Mouse (Mus musculus) hindbrain, postnatal 0 days (tissue): ENCODE results near the gene C77080. TPM values are rescaled to one million over a fixed set of nuclear protein-coding genes. Genes with fewer than 3 reads are reported as not detected.

ENCODE experiments used
- ATAC-seq: fragments of 200-750 bp; cut with Nextera tagmentation; 2 replicates; pipeline ENCODE4 v1.8.0; 2017; ENCODE audit warnings: mild to moderate bottlenecking, moderate TSS enrichment, moderate library complexity
- DNase-seq: peaks from one replicate; pipeline ENCODE4 v3.0.0-alpha.2; 2015; ENCODE audit warnings: low spot score
- H3K27ac ChIP-seq: fragments of 300-500 bp; sonication (generic); 2 replicates; pipeline ENCODE4 v1.5.1; 2014; ENCODE audit warnings: mild to moderate bottlenecking
- H3K27me3 ChIP-seq: fragments of 300-500 bp; sonication (generic); 2 replicates; pipeline ENCODE4 v1.6.1; 2014; ENCODE audit warnings: low read length, mixed read lengths; ENCODE audit not compliant: insufficient read depth
- H3K36me3 ChIP-seq: fragments of 300-500 bp; sonication (generic); 2 replicates; pipeline ENCODE4 v1.6.1; 2014; ENCODE audit warnings: low read length, mixed read lengths; ENCODE audit not compliant: insufficient read depth
- H3K4me1 ChIP-seq: fragments of 300-500 bp; sonication (generic); 2 replicates; pipeline ENCODE4 v1.6.1; 2014; ENCODE audit warnings: antibody characterized with exemption, low read length, mixed read lengths; ENCODE audit not compliant: insufficient read depth
- H3K4me2 ChIP-seq: fragments of 300-500 bp; sonication (generic); 2 replicates; pipeline ENCODE4 v1.6.1; 2014; ENCODE audit warnings: low read depth, mild to moderate bottlenecking, low read length, moderate library complexity, mixed read lengths
- H3K4me3 ChIP-seq: fragments of 300-500 bp; sonication (generic); 2 replicates; pipeline ENCODE4 v1.5.1; 2014; ENCODE audit warnings: low read length
- H3K9ac ChIP-seq: fragments of 300-500 bp; sonication (generic); replicated peaks from 2 replicates; pipeline ENCODE4 v1.6.1; 2014; ENCODE audit warnings: mild to moderate bottlenecking, low read length, moderate library complexity, mixed read lengths
- H3K9me3 ChIP-seq: fragments of 300-500 bp; sonication (generic); 2 replicates; pipeline ENCODE4 v1.6.1; 2016; ENCODE audit warnings: low read length, mixed read lengths
- CTCF ChIP-seq: IDR thresholded peaks from 2 replicates; pipeline ENCODE4 v1.5.1; 2016; ENCODE audit warnings: antibody characterized with exemption, control low read depth, low read depth
- WGBS: fragments of 180-500 bp; shearing (Covaris S2); extraction: QIAGEN DNeasy Blood & Tissue Kit; methylation state at CpG from one replicate; pipeline ENCODE4 v1.1.7; 2014; 5-methylcytosine and 5-hydroxymethylcytosine counted together
- polyA plus RNA-seq: library from polyadenylated mRNA; unstranded; fragments of >200 nt; fragmentation: Nextera tagmentation; extraction: Ambion mirVana; gene quantifications from 2 replicates; pipeline ENCODE4 v1.2.1, GENCODE M21; 2015
- total RNA-seq: library from RNA; depleted of rRNA; stranded (reverse); fragments of >200 nt; gene quantifications from 2 replicates; pipeline ENCODE4 v1.2.3, GENCODE M21; 2014

The C77080 gene
- total and polyA plus RNA-seq, 2 experiments from 2014 or later, result 5.3 to 29.0 TPM

DNA sequence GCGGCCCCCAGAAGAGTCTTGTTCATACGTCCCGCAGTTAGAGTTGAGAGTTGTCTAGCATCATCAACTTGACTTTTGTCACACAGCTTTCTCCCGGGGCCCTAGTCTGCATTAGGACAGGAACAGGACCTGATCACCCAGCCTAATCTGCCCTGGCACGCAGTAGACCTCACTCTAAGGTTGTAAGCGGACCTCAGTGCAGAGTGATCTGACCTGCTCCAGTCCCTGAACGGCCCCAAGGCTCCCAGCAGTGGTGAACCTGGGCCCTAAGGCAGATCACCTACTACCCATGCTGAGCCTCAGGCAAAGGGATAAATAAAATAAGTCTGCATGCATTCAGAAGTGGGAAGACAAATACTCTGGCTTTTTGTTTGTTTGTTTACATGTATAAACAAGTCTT, 11.9 kb downstream of the C77080 start:
- 43% methylated on average over 7 of the region's 7 CpGs for WGBS

DNA sequence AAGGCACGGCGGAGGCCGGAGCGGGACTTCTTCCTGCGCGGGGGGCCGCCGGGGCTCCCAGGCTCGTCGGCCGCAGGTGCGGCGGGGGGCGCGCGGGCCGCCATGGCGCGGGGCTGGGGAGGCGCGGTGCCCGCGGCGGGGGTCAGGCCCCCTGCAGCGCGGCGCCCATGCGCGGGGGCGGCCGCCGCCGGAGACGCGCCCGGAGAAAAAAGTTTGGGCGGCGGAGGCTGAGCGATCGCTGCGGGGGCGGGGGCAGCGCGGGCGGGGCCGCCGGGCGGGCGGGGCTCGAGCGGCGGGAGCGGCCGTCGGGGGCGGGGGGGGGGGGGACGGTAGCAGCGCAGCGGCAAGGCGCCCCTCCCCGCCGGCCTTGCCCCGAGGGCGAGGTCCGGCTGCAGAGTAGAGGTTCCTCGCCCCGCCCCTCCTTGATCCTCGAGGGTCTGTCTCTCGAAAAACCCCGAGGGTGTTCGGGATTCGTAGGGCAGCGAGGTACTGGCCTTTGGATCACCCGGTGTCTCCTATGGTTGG, 12.9 kb downstream of the C77080 start:
- peak overlapping the region; percentile 57 for H3K9ac ChIP-seq
- H3K27ac ChIP-seq, result no peak overlapping the region
- H3K9me3 ChIP-seq, result no peaks in the 10 kb centered on the region
- DNase-seq, result no peak
- 0 out of 2 replicates have a peak, but pooled peaks cover 16% of the 10 kb centered on the region for H3K27me3 ChIP-seq
- no peaks in the 10 kb centered on the region for H3K36me3 ChIP-seq
- peak overlapping the region; percentile 54 for H3K4me3 ChIP-seq
- H3K4me2 ChIP-seq, result peak overlapping the region; percentile 98
- 0 out of 2 replicates have a peak, but pooled peaks cover 3% of the 10 kb centered on the region for H3K4me1 ChIP-seq
- ATAC-seq, result no peak
- no peak for TF ChIP-seq CTCF
- WGBS, result under 1% methylated on average over 34 of the region's 74 CpGs

More for the DNA sequence above, 11.9 kb downstream of the C77080 start:
- H3K4me2 ChIP-seq, result no peak overlapping the region
- H3K36me3 ChIP-seq, result no peaks in the 10 kb centered on the region
- no peak for TF ChIP-seq CTCF
- DNase-seq (no peak), ATAC-seq (no peak)
- no peak overlapping the region for H3K27ac ChIP-seq
- H3K4me1 ChIP-seq, result 0 out of 2 replicates have a peak, but pooled peaks cover 3% of the 10 kb centered on the region
- no peak overlapping the region for H3K4me3 ChIP-seq
- H3K27me3 ChIP-seq, result 0 out of 2 replicates have a peak, but pooled peaks cover 16% of the 10 kb centered on the region
- H3K9me3 ChIP-seq, result no peaks in the 10 kb centered on the region
- H3K9ac ChIP-seq, result no peak overlapping the region

DNA sequence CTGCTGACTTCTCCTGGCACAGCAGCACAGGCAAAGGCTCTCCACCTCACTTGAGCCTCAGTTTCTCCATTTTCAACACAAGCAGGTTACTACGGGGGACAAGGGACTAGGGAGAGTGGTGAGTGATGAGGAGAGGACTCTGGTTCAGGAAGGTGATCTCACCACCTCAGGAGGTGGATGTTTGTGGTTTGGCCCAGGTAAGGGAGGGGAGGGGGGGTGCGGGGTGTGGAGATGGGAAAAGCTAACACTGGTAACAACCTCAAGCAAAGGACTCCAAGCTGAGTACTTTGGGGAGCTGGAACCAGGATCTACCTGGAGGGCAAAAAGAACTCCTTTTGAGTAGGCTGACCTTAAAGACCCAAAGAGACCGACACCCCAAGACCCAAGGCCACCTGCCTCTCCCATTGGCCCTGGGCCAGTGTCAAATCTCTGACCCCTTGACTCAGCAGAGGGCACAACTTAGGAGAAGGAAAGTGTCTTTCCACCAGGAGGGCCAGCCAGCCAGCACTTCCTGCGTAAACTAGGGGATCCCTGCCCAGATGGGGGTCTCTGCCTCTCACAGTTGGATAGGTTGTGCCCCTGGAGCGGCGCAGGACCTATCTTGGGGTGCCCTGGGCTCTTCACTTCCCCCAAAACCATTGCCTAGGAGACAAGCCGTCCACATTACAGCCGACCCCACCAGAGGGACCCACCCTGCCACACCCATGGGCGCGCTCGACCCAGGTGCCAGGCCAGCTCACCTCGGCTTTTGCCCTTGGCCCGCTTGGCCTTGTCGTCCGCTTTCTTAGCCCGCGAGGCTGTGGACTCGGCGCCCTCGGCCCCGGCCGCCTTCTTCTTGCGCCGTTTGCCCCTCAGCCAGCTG, 13.6 kb downstream of the C77080 start:
- Histone ChIP-seq H3K27me3 (0 out of 2 replicates have a peak, but pooled peaks cover 16% of the 10 kb centered on the region), H3K9me3 (no peaks in the 10 kb centered on the region), H3K9ac (peak overlapping the region; percentile 57), H3K4me1 (0 out of 2 replicates have a peak, but pooled peaks cover 3% of the 10 kb centered on the region), H3K27ac (no peak overlapping the region), H3K4me3 (peak overlapping the region; percentile 54), H3K36me3 (no peaks in the 10 kb centered on the region), H3K4me2 (peak overlapping the region; percentile 98)
- 11% methylated on average over 24 of the region's 24 CpGs for WGBS
- DNase-seq, result no peak
- no peak for ATAC-seq
- no peak for TF ChIP-seq CTCF

DNA sequence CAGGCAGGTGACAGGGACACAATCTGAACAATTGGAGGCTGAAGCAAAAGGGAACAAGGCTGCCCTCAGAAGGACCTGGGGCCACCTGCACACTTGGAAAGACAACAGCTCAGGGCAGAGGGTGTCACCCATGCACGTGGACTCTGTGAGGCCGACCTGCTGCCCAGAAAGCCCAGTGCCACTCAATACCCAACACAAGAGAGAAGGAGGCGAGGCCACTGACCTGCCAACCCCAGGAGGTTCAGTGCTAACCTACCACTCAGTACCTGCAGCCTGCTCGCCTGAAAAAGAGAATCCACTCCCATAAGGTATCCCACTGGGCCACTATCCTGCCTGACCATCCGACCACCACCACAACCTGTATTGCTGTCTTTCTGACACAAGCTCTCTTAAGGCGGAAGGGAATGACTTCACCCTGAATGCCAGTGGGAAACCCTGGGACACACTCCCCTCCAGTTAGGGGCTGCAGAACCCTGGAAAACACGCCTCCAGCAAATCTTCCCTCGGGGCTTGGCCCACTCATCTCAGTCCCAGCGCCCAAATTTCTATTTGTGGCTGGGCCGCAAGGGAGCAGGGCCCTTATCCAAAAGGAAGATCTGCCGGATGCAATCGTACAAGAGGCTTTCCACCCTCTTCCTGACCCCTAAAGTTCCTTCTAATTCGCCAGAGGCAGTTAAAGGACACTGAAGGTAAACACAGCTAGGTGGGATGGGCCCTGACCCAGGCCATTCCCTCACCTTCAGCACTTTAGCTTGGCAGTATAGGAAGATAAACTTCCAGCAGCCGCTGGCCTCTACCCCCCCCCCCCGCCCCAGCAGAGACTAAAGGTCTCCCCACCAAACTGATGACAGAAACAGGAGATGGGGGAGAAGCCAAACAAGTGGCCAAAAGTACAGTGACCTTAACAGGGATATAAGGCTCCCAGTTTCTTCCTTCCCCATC, 14.6 kb downstream of the C77080 start:
- H3K9ac ChIP-seq, result no peak overlapping the region
- no peak overlapping the region for H3K4me3 ChIP-seq
- H3K9me3 ChIP-seq, result no peaks in the 10 kb centered on the region
- no peak for TF ChIP-seq CTCF
- H3K36me3 ChIP-seq, result no peaks in the 10 kb centered on the region
- peaks cover 7% of the 10 kb centered on the region; the same call in 1 of the 2 replicates for H3K4me1 ChIP-seq
- 54% methylated on average over 15 of the region's 15 CpGs for WGBS
- H3K27me3 ChIP-seq, result 0 out of 2 replicates have a peak, but pooled peaks cover 16% of the 10 kb centered on the region
- DNase-seq, result no peak
- H3K4me2 ChIP-seq, result 0 out of 2 replicates have a peak overlapping the region, but pooled peaks have one; percentile 5
- no peak for ATAC-seq
- H3K27ac ChIP-seq, result no peak overlapping the region

DNA sequence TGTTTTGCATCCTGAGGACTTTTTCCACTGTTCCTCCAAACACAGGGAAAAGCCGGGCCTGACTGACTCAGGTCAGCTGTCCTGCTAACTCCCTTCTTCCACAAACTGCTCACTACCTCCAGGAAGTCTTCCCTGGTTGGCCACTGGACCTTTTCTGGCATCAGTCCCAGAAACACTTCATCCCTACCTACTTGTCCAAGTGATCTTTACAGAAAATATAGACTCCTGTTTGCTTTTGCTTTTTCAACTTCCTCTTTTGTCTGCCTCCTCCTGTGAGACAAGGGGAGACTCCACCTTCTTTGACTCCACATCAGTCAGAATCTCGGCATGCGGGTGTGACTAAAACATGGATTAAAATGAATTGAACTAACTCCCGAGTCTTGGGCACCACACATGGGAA, 16.4 kb downstream of the C77080 start:
- no peak for TF ChIP-seq CTCF
- ATAC-seq (no peak), DNase-seq (no peak)
- no peak overlapping the region for H3K4me2 ChIP-seq
- no peaks in the 10 kb centered on the region for H3K36me3 ChIP-seq
- H3K9ac ChIP-seq, result no peak overlapping the region
- H3K9me3 ChIP-seq, result no peaks in the 10 kb centered on the region
- 53% methylated on average over 4 of the region's 4 CpGs for whole genome bisulfite sequencing
- no peak overlapping the region for H3K27ac ChIP-seq
- H3K4me1 ChIP-seq, result peaks cover 8% of the 10 kb centered on the region; the same call in 1 of the 2 replicates
- H3K27me3 ChIP-seq, result 0 out of 2 replicates have a peak, but pooled peaks cover 9% of the 10 kb centered on the region
- no peak overlapping the region for H3K4me3 ChIP-seq

DNA sequence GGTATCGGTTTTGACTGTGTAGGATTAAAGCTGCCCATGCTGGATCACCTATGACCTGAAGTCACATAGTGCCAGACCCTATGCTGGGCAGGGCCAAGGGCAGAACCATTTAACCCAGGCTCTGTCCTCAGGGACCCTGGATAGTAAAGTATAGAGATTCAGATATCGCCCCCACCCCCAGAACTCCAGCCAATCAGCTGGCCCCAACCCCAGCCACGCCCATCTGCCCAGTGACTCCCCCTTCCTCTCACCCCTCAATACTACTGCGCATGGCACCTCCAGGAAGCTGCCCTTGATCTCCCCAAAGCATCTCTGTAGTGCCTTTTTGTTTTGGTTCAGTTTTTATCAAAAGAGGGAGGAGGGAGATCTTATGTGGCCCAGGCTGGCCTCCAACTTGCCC, 18.4 kb downstream of the C77080 start:
- DNase-seq (no peak), ATAC-seq (no peak)
- Histone ChIP-seq H3K9ac (no peak overlapping the region), H3K4me2 (no peak overlapping the region), H3K9me3 (no peaks in the 10 kb centered on the region), H3K27ac (peak overlapping the region; percentile 54; the same call in 1 of the 2 replicates), H3K4me1 (peaks cover 18% of the 10 kb centered on the region), H3K36me3 (no peaks in the 10 kb centered on the region), H3K4me3 (no peak overlapping the region), H3K27me3 (0 out of 2 replicates have a peak, but pooled peaks cover 3% of the 10 kb centered on the region)
- 41% methylated on average over 4 of the region's 4 CpGs for WGBS
- TF ChIP-seq CTCF, result no peak
